Mouse (Mus musculus) forebrain, postnatal 0 days (tissue): ENCODE measurements around the gene Hcn4. TPM values are rescaled to one million over a fixed set of nuclear protein-coding genes. Genes with fewer than 3 reads are reported as not detected.

Experiments used
- ATAC-seq: fragments of 200-750 bp; cut with Nextera tagmentation; 2 replicates; pipeline ENCODE4 v1.8.0; 2017; ENCODE audit warnings: mild to moderate bottlenecking, moderate library complexity
- DNase-seq: peaks from one replicate; pipeline ENCODE4 v3.0.0-alpha.2; 2015
- H3K27ac ChIP-seq: fragments of 300-500 bp; sonication (generic); 2 replicates; pipeline ENCODE4 v1.5.1; 2014; ENCODE audit warnings: low read depth, mild to moderate bottlenecking, antibody characterized with exemption, low read length, moderate library complexity, mixed read lengths
- H3K27me3 ChIP-seq: fragments of 300-500 bp; sonication (generic); 2 replicates; pipeline ENCODE4 v1.6.1; 2014; ENCODE audit warnings: mild to moderate bottlenecking, low read length, mixed read lengths; ENCODE audit not compliant: insufficient read depth
- H3K36me3 ChIP-seq: fragments of 300-500 bp; sonication (generic); 2 replicates; pipeline ENCODE4 v1.6.1; 2014; ENCODE audit warnings: mild to moderate bottlenecking, moderate library complexity; ENCODE audit not compliant: insufficient read depth
- H3K4me1 ChIP-seq: fragments of 300-500 bp; sonication (generic); 2 replicates; pipeline ENCODE4 v1.6.1; 2014; ENCODE audit warnings: antibody characterized with exemption; ENCODE audit not compliant: insufficient read depth
- H3K4me2 ChIP-seq: fragments of 300-500 bp; sonication (generic); 2 replicates; pipeline ENCODE4 v1.6.1; 2014; ENCODE audit warnings: low read depth, mild to moderate bottlenecking, moderate library complexity
- H3K4me3 ChIP-seq: fragments of 300-500 bp; sonication (generic); 2 replicates; pipeline ENCODE4 v1.5.1; 2014; ENCODE audit warnings: low read depth, low read length, mixed read lengths
- H3K9ac ChIP-seq: fragments of 300-500 bp; sonication (generic); 2 replicates; pipeline ENCODE4 v1.6.1; 2014; ENCODE audit warnings: mild to moderate bottlenecking
- H3K9me3 ChIP-seq: fragments of 300-500 bp; sonication (generic); 2 replicates; pipeline ENCODE4 v1.6.1; 2016; ENCODE audit warnings: low read length
- CTCF ChIP-seq: sonication (generic); IDR thresholded peaks from 2 replicates; pipeline ENCODE4 v1.5.1; 2016; ENCODE audit warnings: antibody characterized with exemption, control low read depth, low read depth
- WGBS: fragments of 180-500 bp; shearing (Covaris S2); extraction: QIAGEN DNeasy Blood & Tissue Kit; methylation state at CpG from one replicate; pipeline ENCODE4 v1.1.7; 2014; 5-methylcytosine and 5-hydroxymethylcytosine counted together
- polyA plus RNA-seq: library from polyadenylated mRNA; unstranded; fragments of >200 nt; fragmentation: Nextera tagmentation; extraction: Ambion mirVana; gene quantifications from 2 replicates; pipeline ENCODE4 v1.2.1, GENCODE M21; 2015
- total RNA-seq: library from RNA; depleted of rRNA; stranded (reverse); fragments of >200 nt; gene quantifications from 2 replicates; pipeline ENCODE4 v1.2.3, GENCODE M21; 2014; rRNA removed

Hcn4 gene
- total and polyA plus RNA-seq, 2 experiments from 2014 or later, result 4.1 to 26.9 TPM

- 90% methylated on average over 12 of the region's 12 CpGs for WGBS
These were observed 66.7 kb downstream of the Hcn4 start for GRCm38 (mm10) chr9:58889782-58890448.

GRCm38 (mm10) chr9:58890893-58891292 is 67.7 kb downstream of the Hcn4 start:
- no peak for ATAC-seq
- Histone ChIP-seq H3K9me3 (no peaks in the 10 kb centered on the region), H3K36me3 (peaks cover 50% of the 10 kb centered on the region), H3K9ac (no peak overlapping the region), H3K4me1 (no peaks in the 10 kb centered on the region), H3K4me3 (no peak overlapping the region), H3K27ac (no peak overlapping the region), H3K27me3 (no peaks in the 10 kb centered on the region), H3K4me2 (no peak overlapping the region)
- DNase-seq, result no peak
- 93% methylated on average over 8 of the region's 8 CpGs for WGBS
- TF ChIP-seq CTCF, result no peak

More at GRCm38 (mm10) chr9:58889782-58890448, 66.7 kb downstream of the Hcn4 start:
- Histone ChIP-seq H3K4me2 (no peak overlapping the region), H3K9me3 (no peaks in the 10 kb centered on the region), H3K9ac (no peak overlapping the region), H3K27ac (no peak overlapping the region), H3K4me1 (no peaks in the 10 kb centered on the region), H3K4me3 (no peak overlapping the region), H3K36me3 (peaks cover 50% of the 10 kb centered on the region), H3K27me3 (no peaks in the 10 kb centered on the region)
- DNase-seq, result no peak
- no peak for ATAC-seq
- TF ChIP-seq CTCF, result no peak

GRCm38 (mm10) chr9:58891840-58892640 is 68.8 kb downstream of the Hcn4 start:
- Histone ChIP-seq H3K4me3 (no peak overlapping the region), H3K9me3 (no peaks in the 10 kb centered on the region), H3K9ac (no peak overlapping the region), H3K27ac (no peak overlapping the region), H3K27me3 (no peaks in the 10 kb centered on the region), H3K4me1 (no peaks in the 10 kb centered on the region), H3K36me3 (peaks cover 46% of the 10 kb centered on the region), H3K4me2 (no peak overlapping the region)
- WGBS, result 91% methylated on average over 6 of the region's 6 CpGs
- TF ChIP-seq CTCF, result no peak
- DNase-seq (no peak), ATAC-seq (no peak)

GRCm38 (mm10) chr9:58899602-58900001 is 76.4 kb downstream of the Hcn4 start:
- no peak for TF ChIP-seq CTCF
- no peak overlapping the region for H3K4me2 ChIP-seq
- H3K9ac ChIP-seq, result no peak overlapping the region
- peaks cover 25% of the 10 kb centered on the region for H3K36me3 ChIP-seq
- H3K4me3 ChIP-seq, result no peak overlapping the region
- no peaks in the 10 kb centered on the region for H3K4me1 ChIP-seq
- H3K9me3 ChIP-seq, result no peaks in the 10 kb centered on the region
- H3K27ac ChIP-seq, result no peak overlapping the region
- H3K27me3 ChIP-seq, result no peaks in the 10 kb centered on the region
- ATAC-seq (no peak), DNase-seq (no peak)

- no peaks in the 10 kb centered on the region for H3K9me3 ChIP-seq
- peaks cover 38% of the 10 kb centered on the region for H3K36me3 ChIP-seq
- H3K9ac ChIP-seq, result no peak overlapping the region
- ATAC-seq (peak; percentile 73; the same call in 1 of the 2 replicates), DNase-seq (peak; percentile 83)
- H3K4me1 ChIP-seq, result no peaks in the 10 kb centered on the region
- peak; percentile 80 for TF ChIP-seq CTCF
- 64% methylated on average over 6 of the region's 6 CpGs for WGBS
- no peak overlapping the region for H3K4me2 ChIP-seq
- H3K27ac ChIP-seq, result no peak overlapping the region
- H3K27me3 ChIP-seq, result no peaks in the 10 kb centered on the region
- H3K4me3 ChIP-seq, result no peak overlapping the region
These were observed 79.8 kb downstream of the Hcn4 start for GRCm38 (mm10) chr9:58902869-58903585.

Other genes starting within 250 kb of the Hcn4 start
- gene Nptn, start 241.2 kb upstream of the Hcn4 start, total RNA-seq, result 275 and 298 TPM in 2 replicates
- 231 and 236 TPM in 2 replicates for gene Nptn, start 241.2 kb upstream of the Hcn4 start, polyA plus RNA-seq
- 0.29 and 0.38 TPM in 2 replicates for gene Rec114, start 79.4 kb upstream of the Hcn4 start, total RNA-seq
- gene Rec114, start 79.4 kb upstream of the Hcn4 start, polyA plus RNA-seq, result 0.94 and 1.5 TPM in 2 replicates
- gene Neo1, start 213.0 kb downstream of the Hcn4 start, total RNA-seq, result 177 and 237 TPM in 2 replicates
- gene Neo1, start 213.0 kb downstream of the Hcn4 start, polyA plus RNA-seq, result 36.2 and 50.4 TPM in 2 replicates